Mouse (Mus musculus) C2C12 (cell line): ENCODE measurements around the gene Wnt11. TPM values are rescaled to one million over a fixed set of nuclear protein-coding genes. Genes with fewer than 3 reads are reported as not detected.

Source experiments
- H3K27me3 ChIP-seq: one replicate; pipeline ENCODE4 v1.6.1; 2011; ENCODE audit not compliant: control insufficient read depth, insufficient read depth, insufficient read length
- H3K36me3 ChIP-seq: one replicate; pipeline ENCODE4 v1.6.1; 2011; ENCODE audit not compliant: control insufficient read depth, insufficient read depth
- H3K4me3 ChIP-seq: one replicate; pipeline ENCODE4 v1.5.1; 2011; ENCODE audit warnings: mild to moderate bottlenecking, control low read depth; ENCODE audit not compliant: poor library complexity, insufficient read depth, severe bottlenecking
- H3K79me2 ChIP-seq: one replicate; pipeline ENCODE4 v1.6.1; 2011; ENCODE audit not compliant: control insufficient read depth, insufficient read depth
- H3K79me3 ChIP-seq: one replicate; pipeline ENCODE4 v1.6.1; 2011; ENCODE audit warnings: low read depth, control low read depth
- H3ac ChIP-seq: one replicate; pipeline ENCODE3; 2011; ENCODE audit warnings: low read depth; ENCODE audit not compliant: control insufficient read depth, insufficient read length
- CEBPB ChIP-seq: IDR thresholded peaks from one replicate; pipeline ENCODE4 v1.6.1; 2011; ENCODE audit warnings: low read depth, mild to moderate bottlenecking, control low read depth, moderate library complexity
- CTCF ChIP-seq: IDR thresholded peaks from one replicate; pipeline ENCODE4 v1.5.1; 2011; ENCODE audit not compliant: control insufficient read depth, insufficient read depth, insufficient read length
- FOSL1 ChIP-seq: IDR thresholded peaks from one replicate; pipeline ENCODE4 v1.8.0; 2011; ENCODE audit warnings: mild to moderate bottlenecking, low read length; ENCODE audit not compliant: poor library complexity, insufficient read depth, severe bottlenecking
- MAX ChIP-seq: IDR thresholded peaks from one replicate; pipeline ENCODE4 v1.6.1; 2011; ENCODE audit warnings: mild to moderate bottlenecking, control low read depth
- MYOD1 ChIP-seq: IDR thresholded peaks from one replicate; pipeline ENCODE4 v1.6.1; 2011; ENCODE audit warnings: low read depth; ENCODE audit not compliant: control insufficient read depth, insufficient read length
- MYOG ChIP-seq: IDR thresholded peaks from one replicate; pipeline ENCODE4 v1.6.1; 2011; ENCODE audit not compliant: control insufficient read depth, insufficient read length; ENCODE audit errors: extremely low read depth
- USF1 ChIP-seq: IDR thresholded peaks from one replicate; pipeline ENCODE4 v1.6.1; 2011; ENCODE audit warnings: low read depth, mild to moderate bottlenecking, control low read depth, moderate library complexity
- polyA plus RNA-seq: library from polyadenylated mRNA; unstranded; fragments of >200 nt; fragmentation: generic; extraction: Trizol; gene quantifications from one replicate; pipeline ENCODE4 v1.2.1, GENCODE M21; 2012; ENCODE audit warnings: missing spikeins

The Wnt11 gene
- polyA plus RNA-seq, 1 experiment, result 0.44 TPM

DNA sequence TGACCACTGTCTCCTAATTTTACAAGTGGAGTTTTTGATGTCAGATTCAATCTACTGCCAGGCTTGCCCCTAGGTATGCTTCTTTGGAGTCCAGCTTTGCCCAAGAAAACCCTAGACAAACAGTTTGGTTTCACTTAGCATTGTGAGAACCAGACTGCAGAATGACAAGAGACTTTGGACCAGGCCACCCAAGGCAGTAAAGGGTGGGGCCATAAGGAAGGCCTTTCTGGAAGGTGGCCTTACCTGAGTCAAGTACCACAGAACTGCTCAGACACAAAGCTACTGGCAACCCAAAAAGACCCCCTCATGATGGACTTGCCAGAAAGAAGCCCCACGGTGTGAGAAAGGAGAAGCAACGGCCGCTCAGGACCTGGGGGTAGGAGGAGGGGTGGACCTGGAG is 8.1 kb downstream of the Wnt11 start:
- H3K36me3 ChIP-seq, result no peaks in the 10 kb centered on the region
- no peaks in the 10 kb centered on the region for H3K79me2 ChIP-seq
- no peaks in the 10 kb centered on the region for H3K79me3 ChIP-seq
- no peak overlapping the region for H3ac ChIP-seq
- H3K4me3 ChIP-seq, result no peak overlapping the region
- no peak for TF ChIP-seq MYOG
- no peak for TF ChIP-seq MYOD1
- peaks cover 14% of the 10 kb centered on the region for H3K27me3 ChIP-seq

DNA sequence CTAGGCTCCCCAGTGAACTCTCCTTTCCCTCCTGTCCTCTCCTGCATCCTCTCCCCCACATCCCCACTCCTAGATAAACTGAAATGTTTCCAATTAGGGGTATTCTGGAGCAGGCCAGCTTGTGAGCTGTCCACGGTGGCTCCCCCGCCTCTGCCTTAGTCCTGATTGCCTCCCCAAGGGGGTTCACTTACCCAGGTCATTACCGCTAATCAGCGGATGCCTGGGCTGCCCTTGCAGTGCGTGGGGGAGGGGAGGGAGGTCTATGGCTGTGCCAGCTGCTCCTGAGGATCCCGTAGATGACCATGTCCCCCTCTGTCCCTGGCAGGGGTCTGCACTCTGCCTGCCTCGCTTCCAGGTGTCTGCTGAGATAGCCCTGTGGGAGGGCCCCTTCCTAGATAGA is 8.7 kb downstream of the Wnt11 start:
- TF ChIP-seq FOSL1 (no peak), CEBPB (no peak), MYOG (no peak), CTCF (no peak), MYOD1 (no peak), USF1 (no peak), MAX (no peak)
- H3K4me3 ChIP-seq, result no peak overlapping the region
- peaks cover 14% of the 10 kb centered on the region for H3K27me3 ChIP-seq
- no peak overlapping the region for H3ac ChIP-seq
- no peaks in the 10 kb centered on the region for H3K79me3 ChIP-seq
- H3K36me3 ChIP-seq, result no peaks in the 10 kb centered on the region
- no peaks in the 10 kb centered on the region for H3K79me2 ChIP-seq

DNA sequence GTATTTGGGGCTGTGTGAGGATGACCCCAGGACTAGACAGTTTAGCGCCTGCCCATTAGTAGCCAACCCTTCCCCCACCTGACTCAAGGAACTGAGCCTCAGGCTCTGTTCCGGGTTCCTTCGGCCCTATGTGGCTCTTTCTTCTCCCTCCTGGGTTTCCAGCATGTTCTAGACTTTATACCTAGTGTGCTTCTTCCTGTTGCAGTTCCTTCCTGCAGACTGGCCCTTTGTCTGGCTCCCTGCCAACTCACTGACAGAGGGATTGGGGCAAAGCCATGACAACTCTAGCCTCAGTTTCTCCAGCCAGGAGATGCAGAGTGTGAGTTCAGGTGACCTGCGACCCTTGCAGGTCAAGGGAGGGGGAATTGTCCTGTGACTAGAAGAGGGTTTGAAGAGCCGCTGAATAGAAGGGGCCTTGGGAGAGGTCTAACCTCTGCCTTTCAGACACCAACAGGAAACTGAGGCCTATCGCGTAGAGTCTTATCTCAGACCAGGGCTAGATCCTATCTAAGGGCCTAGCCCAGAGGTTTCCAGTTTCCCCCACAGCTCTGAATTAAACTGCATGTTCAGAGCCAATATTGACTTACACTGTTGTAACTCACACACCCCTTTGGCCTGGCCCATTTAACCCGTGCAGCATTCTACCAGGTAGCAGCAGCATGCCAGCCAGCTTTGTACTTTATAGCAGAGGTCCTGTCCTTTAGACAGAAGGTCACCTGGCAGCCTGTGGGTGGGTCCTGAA is 14.2 kb downstream of the Wnt11 start:
- no peaks in the 10 kb centered on the region for H3K79me3 ChIP-seq
- H3K27me3 ChIP-seq, result peaks cover 7% of the 10 kb centered on the region
- H3K36me3 ChIP-seq, result no peaks in the 10 kb centered on the region
- TF ChIP-seq USF1, result no peak
- TF ChIP-seq MYOG, result no peak
- no peak for TF ChIP-seq CEBPB
- TF ChIP-seq MAX, result no peak
- TF ChIP-seq CTCF, result no peak
- no peak for TF ChIP-seq FOSL1
- no peak for TF ChIP-seq MYOD1
- no peaks in the 10 kb centered on the region for H3K79me2 ChIP-seq
- H3K4me3 ChIP-seq, result no peak overlapping the region
- H3ac ChIP-seq, result no peak overlapping the region

- no peaks in the 10 kb centered on the region for H3K36me3 ChIP-seq
- H3ac ChIP-seq, result no peak overlapping the region
- H3K27me3 ChIP-seq, result peaks cover 7% of the 10 kb centered on the region
- no peaks in the 10 kb centered on the region for H3K79me3 ChIP-seq
- H3K4me3 ChIP-seq, result no peak overlapping the region
- TF ChIP-seq MAX (no peak), FOSL1 (no peak), USF1 (no peak), CTCF (no peak), MYOG (no peak), CEBPB (no peak), MYOD1 (no peak)
- H3K79me2 ChIP-seq, result no peaks in the 10 kb centered on the region
These were observed 15.5 kb downstream of the Wnt11 start for GRCm38 (mm10) chr7:98850388-98850787.

DNA sequence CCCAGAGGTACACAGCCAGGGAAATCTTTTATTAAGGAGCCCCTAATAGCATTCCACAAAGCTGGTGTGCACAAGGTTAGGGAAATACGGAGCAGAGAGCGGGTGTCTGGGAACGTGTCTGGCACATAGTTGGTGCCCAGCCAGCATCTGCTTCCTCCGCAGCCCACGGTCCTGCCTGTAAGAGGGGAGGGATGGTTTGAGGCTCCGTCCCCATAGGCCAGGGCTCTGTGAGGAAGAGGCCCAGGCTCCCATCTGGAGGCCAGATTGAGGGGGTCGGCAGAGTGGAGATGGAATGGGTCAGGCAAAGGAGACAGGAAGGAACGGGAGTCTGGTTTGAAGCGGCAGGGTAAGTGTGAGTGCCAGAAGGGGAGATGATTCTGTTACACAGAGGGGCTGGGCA is 16.3 kb downstream of the Wnt11 start:
- H3K79me2 ChIP-seq, result no peaks in the 10 kb centered on the region
- H3ac ChIP-seq, result no peak overlapping the region
- no peak for TF ChIP-seq CTCF
- TF ChIP-seq MAX, result no peak
- no peak for TF ChIP-seq MYOD1
- no peak for TF ChIP-seq USF1
- no peak for TF ChIP-seq FOSL1
- no peak for TF ChIP-seq MYOG
- no peak for TF ChIP-seq CEBPB
- H3K4me3 ChIP-seq, result no peak overlapping the region
- no peaks in the 10 kb centered on the region for H3K79me3 ChIP-seq
- no peaks in the 10 kb centered on the region for H3K36me3 ChIP-seq
- peaks cover 5% of the 10 kb centered on the region for H3K27me3 ChIP-seq

GRCm38 (mm10) chr7:98852950-98853650 is 18.2 kb downstream of the Wnt11 start:
- H3K79me2 ChIP-seq, result no peaks in the 10 kb centered on the region
- no peak overlapping the region for H3ac ChIP-seq
- H3K27me3 ChIP-seq, result no peaks in the 10 kb centered on the region
- TF ChIP-seq MAX, result no peak
- no peak for TF ChIP-seq FOSL1
- no peak for TF ChIP-seq CTCF
- no peak for TF ChIP-seq USF1
- no peaks in the 10 kb centered on the region for H3K79me3 ChIP-seq
- no peaks in the 10 kb centered on the region for H3K36me3 ChIP-seq
- H3K4me3 ChIP-seq, result no peak overlapping the region
